Mouse (Mus musculus): ENCODE data around the gene Smtnl2.

DNA sequence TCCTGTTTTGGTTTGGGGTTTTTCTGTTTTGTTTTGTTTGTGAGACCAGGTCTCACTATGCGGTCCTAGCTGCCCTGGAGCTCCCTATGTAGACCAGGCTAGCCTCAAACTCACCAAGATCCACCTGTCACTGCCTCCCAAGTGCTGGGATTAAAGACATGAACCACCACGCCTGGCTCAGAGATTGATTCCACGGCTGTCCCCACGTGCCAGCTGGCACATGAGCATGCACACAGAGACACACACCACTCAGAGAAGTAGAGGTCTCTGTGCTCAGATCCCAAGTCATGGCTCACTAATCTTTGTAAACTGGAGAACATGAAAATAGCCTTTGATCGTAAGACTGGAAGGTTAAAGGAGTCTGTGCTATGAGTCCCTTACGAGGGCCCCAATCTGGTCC is 7.5 kb upstream of the Smtnl2 start:
- TF ChIP-seq CTCF (IDR thresholded peaks at IDR 0.05; ENCODE audit: low read depth, low read length) (no peak), POLR2AphosphoS5 (IDR thresholded peaks at IDR 0.05; ENCODE audit: insufficient replicate concordance, low read depth, low read length) (no peak), TAL1 (conservative IDR thresholded peaks at IDR 0.05; ENCODE audit: low read depth, low read length) (no peak), GATA1 (IDR thresholded peaks at IDR 0.05; ENCODE audit: borderline replicate concordance, low read length) (no peak)

Measured in G1E (cell line).